Mouse (Mus musculus) mature B cell (primary cell): ENCODE data around the gene Grin2b.

Source experiments
- in situ Hi-C: fragments of 300-500 bp; cut with MboI; formaldehyde crosslinking; loops from 2 replicates; pipeline ENCODE4 v1.14.3; 2019

Grin2b gene

GRCm38 (mm10) chr6:136173191-136173896 lies at the start of gene Grin2b:
Grin2b (minus strand) TSS chr6:136173511.
- in situ Hi-C loops, result no loop called here

- in situ Hi-C loops, result no loop called here
Observed at GRCm38 (mm10) chr6:136221894-136222293, 48.6 kb upstream of the Grin2b start.

GRCm38 (mm10) chr6:136210442-136210841 lies 37.1 kb upstream of the Grin2b start:
- in situ Hi-C loops, result no loop called here

GRCm38 (mm10) chr6:136199814-136200213 lies 26.5 kb upstream of the Grin2b start:
- in situ Hi-C loops, result no loop called here

- in situ Hi-C loops, result no loop called here
Observed at GRCm38 (mm10) chr6:136194616-136195015, 21.3 kb upstream of the Grin2b start.

- in situ Hi-C loops, result no loop called here
Observed at GRCm38 (mm10) chr6:136178066-136178465, 4.8 kb upstream of the Grin2b start.

GRCm38 (mm10) chr6:136172801-136173190 lies 515 bp downstream of the Grin2b start:
- in situ Hi-C loops, result no loop called here

GRCm38 (mm10) chr6:136172172-136172651 lies 1.1 kb downstream of the Grin2b start:
- in situ Hi-C loops, result no loop called here

GRCm38 (mm10) chr6:136171343-136171742 lies 2.0 kb downstream of the Grin2b start:
- in situ Hi-C loops, result no loop called here

- in situ Hi-C loops, result no loop called here
Observed at GRCm38 (mm10) chr6:136170381-136170780, 2.9 kb downstream of the Grin2b start.

GRCm38 (mm10) chr6:136167361-136167760 lies 6.0 kb downstream of the Grin2b start:
- in situ Hi-C loops, result no loop called here

GRCm38 (mm10) chr6:136165443-136166077 lies 7.8 kb downstream of the Grin2b start:
- in situ Hi-C loops, result no loop called here

- in situ Hi-C loops, result no loop called here
Observed at GRCm38 (mm10) chr6:136162090-136162489, 11.2 kb downstream of the Grin2b start.

GRCm38 (mm10) chr6:136153444-136153843 lies 19.9 kb downstream of the Grin2b start:
- in situ Hi-C loops, result no loop called here

- in situ Hi-C loops, result no loop called here
Observed at GRCm38 (mm10) chr6:136150064-136150463, 23.2 kb downstream of the Grin2b start.

GRCm38 (mm10) chr6:136139967-136140366 lies 33.3 kb downstream of the Grin2b start:
- in situ Hi-C loops, result no loop called here

- in situ Hi-C loops, result no loop called here
Observed at GRCm38 (mm10) chr6:136130456-136130855, 42.9 kb downstream of the Grin2b start.

- in situ Hi-C loops, result no loop called here
Observed at GRCm38 (mm10) chr6:136122593-136122992, 50.7 kb downstream of the Grin2b start.

GRCm38 (mm10) chr6:136117390-136117789 lies 55.9 kb downstream of the Grin2b start:
- in situ Hi-C loops, result no loop called here

GRCm38 (mm10) chr6:136113639-136114410 lies 59.5 kb downstream of the Grin2b start:
- in situ Hi-C loops, result no loop called here

GRCm38 (mm10) chr6:136109172-136109571 lies 64.1 kb downstream of the Grin2b start:
- in situ Hi-C loops, result no loop called here

GRCm38 (mm10) chr6:136108466-136108865 lies 64.8 kb downstream of the Grin2b start:
- in situ Hi-C loops, result no loop called here

GRCm38 (mm10) chr6:136105221-136105620 lies 68.1 kb downstream of the Grin2b start:
- in situ Hi-C loops, result no loop called here
